Mouse (Mus musculus) kidney, embryonic 16.5 days (tissue): Measurements from ENCODE around the gene Fam222b. TPM values are rescaled to one million over a fixed set of nuclear protein-coding genes. Genes with fewer than 3 reads are reported as not detected.

ENCODE experiments used
- ATAC-seq: fragments of 200-750 bp; cut with Nextera tagmentation; 2 replicates; pipeline ENCODE4 v1.8.0; 2017; ENCODE audit warnings: moderate TSS enrichment; ENCODE audit not compliant: low FRiP score, low TSS enrichment
- H3K27ac ChIP-seq: fragments of 300-500 bp; sonication (generic); 2 replicates; pipeline ENCODE4 v1.5.1; 2014; ENCODE audit warnings: low read length
- H3K27me3 ChIP-seq: fragments of 300-500 bp; sonication (generic); 2 replicates; pipeline ENCODE4 v1.6.1; 2014; ENCODE audit warnings: low read length, control low read depth, mixed read lengths; ENCODE audit not compliant: insufficient read depth
- H3K36me3 ChIP-seq: fragments of 300-500 bp; sonication (generic); 2 replicates; pipeline ENCODE4 v1.6.1; 2014; ENCODE audit warnings: low read length, control low read depth, mixed read lengths; ENCODE audit not compliant: insufficient read depth
- H3K4me1 ChIP-seq: fragments of 300-500 bp; sonication (generic); 2 replicates; pipeline ENCODE4 v1.6.1; 2014; ENCODE audit warnings: low read length, control low read depth, mixed read lengths; ENCODE audit not compliant: insufficient read depth
- H3K4me2 ChIP-seq: fragments of 300-500 bp; sonication (generic); replicated peaks from 2 replicates; pipeline ENCODE4 v1.6.1; 2014; ENCODE audit warnings: low read depth, low read length
- H3K4me3 ChIP-seq: fragments of 300-500 bp; sonication (generic); 2 replicates; pipeline ENCODE4 v1.5.1; 2014; ENCODE audit warnings: mild to moderate bottlenecking, low read length
- H3K9ac ChIP-seq: fragments of 300-500 bp; sonication (generic); replicated peaks from 2 replicates; pipeline ENCODE4 v1.6.1; 2014; ENCODE audit warnings: low read length
- H3K9me3 ChIP-seq: fragments of 300-500 bp; sonication (generic); 2 replicates; pipeline ENCODE4 v1.6.1; 2016; ENCODE audit warnings: low read length, control low read depth
- WGBS: fragments of 180-500 bp; shearing (Covaris S2); extraction: QIAGEN DNeasy Blood & Tissue Kit; methylation state at CpG from one replicate; pipeline ENCODE4 v1.1.7; 2014; 5-methylcytosine and 5-hydroxymethylcytosine counted together
- polyA plus RNA-seq: library from polyadenylated mRNA; unstranded; fragments of >200 nt; fragmentation: Nextera tagmentation; extraction: Ambion mirVana; gene quantifications from 2 replicates; pipeline ENCODE4 v1.2.1, GENCODE M21; 2015

The Fam222b gene
- polyA plus RNA-seq, 1 experiment from 2014 or later, result 14.8 TPM

DNA sequence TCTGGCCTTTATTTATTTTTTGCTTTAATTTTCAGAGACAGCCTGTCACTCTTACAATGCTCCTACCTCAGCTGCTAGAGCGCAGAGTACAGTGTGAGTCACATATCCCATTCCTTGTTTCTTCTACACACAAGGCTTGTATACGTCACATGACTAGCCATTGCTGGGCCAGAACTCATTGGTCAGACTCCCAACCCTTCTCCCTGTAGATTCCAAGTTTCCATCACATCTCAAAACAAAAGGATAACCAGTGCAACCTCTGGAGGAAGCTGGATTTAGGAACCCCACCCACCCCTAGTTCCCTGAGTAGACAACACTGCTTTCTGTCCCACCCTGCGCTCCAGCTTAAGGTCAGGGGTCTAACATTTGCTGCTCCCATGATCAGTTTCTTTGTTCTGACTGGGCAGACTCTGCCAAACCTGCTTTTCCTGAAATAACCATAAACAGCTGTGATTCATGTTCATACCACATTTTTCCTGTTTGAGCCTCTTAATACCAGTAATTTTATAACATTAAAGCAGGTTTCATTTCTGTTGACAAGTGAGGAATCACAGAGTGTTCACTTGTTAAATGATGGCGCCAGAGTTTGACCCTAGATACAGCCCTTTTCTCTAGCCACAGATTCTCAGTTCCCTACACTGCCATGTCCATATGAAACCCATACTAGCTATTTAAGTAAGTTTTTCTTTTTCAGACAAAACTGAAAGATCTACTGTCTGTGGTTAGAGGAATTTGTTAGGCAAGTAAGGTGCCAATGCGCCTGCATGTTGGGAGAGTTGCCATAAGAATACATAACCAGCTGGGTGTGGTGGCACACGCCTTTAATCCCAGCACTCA lies 52.5 kb downstream of the Fam222b start:
- Histone ChIP-seq H3K4me2 (no peak overlapping the region), H3K36me3 (peaks cover 38% of the 10 kb centered on the region), H3K4me1 (no peaks in the 10 kb centered on the region), H3K4me3 (no peak overlapping the region), H3K27ac (0 out of 2 replicates have a peak overlapping the region, but pooled peaks have one; percentile 20), H3K9me3 (no peaks in the 10 kb centered on the region), H3K27me3 (no peaks in the 10 kb centered on the region), H3K9ac (no peak overlapping the region)
- WGBS, result 88% methylated on average over 6 of the region's 6 CpGs
- ATAC-seq, result no peak

DNA sequence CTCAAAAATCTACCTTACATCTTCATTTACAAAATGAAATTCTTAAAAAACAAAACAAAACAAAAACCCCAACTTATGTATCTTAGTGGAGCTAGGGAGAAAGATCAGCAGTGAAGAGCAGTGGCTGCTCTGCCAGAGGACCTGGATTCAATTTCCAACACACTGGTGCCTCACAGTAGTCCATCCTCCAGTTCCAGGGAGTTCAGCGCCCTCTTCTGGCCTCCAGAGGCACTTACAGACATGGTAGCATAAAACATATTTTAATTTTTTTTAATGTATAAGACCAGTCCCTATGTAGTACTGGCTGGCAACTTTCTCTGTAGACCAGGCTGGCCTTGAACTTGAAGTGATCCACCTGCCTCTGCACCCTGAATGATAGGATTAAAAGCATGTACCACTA lies 56.7 kb downstream of the Fam222b start:
- H3K9ac ChIP-seq, result no peak overlapping the region
- H3K4me3 ChIP-seq, result no peak overlapping the region
- no peaks in the 10 kb centered on the region for H3K9me3 ChIP-seq
- H3K4me1 ChIP-seq, result no peaks in the 10 kb centered on the region
- peaks cover 31% of the 10 kb centered on the region for H3K36me3 ChIP-seq
- ATAC-seq, result no peak
- 24% methylated on average over 1 of the region's 1 CpGs for WGBS
- H3K27me3 ChIP-seq, result no peaks in the 10 kb centered on the region
- H3K4me2 ChIP-seq, result no peak overlapping the region
- H3K27ac ChIP-seq, result no peak overlapping the region

DNA sequence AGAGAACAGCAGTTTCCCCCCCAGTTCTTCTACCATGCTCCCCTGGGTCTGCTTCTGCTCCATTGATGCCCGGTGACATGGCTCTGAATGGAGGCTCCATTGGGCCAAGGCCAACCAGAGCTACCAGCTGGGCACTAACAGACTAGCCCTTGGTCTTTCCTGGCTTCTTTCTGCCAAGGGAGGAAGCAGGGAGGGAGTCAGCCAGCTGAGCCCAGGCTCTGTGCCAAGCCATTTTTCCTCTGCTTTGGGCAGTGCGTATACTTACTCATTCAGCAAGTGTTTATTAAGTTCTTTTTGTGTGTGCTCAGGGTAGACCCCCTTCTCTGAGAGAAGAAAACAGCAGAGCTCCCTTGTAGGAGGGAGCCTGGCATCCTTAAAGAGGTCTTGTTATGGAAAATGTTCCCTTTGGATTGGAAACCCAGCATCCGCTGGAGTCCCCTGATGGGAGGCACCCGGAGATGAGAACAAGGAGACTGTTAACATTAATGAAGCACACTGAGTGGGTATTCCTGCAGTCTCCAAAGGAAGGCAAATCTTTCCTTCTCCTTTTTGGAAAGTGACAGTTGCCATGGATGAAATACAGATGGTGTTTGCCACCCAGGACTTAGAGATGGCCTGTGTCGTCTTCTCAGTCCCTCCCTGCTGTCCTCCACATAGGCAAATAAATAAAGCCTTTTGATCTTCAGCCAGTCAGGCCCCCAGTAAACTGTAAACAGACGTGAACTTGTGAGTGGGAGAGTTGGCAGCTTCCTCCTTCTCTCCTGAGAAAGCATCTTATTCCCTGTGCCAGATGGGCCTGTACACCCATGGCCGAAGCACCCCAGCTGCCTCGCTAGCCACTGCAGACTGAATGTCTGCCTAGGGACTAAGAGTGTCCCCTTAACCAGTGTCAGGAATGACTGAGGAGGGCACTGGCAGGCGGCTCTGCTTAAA lies 58.1 kb downstream of the Fam222b start:
- Histone ChIP-seq H3K9me3 (no peaks in the 10 kb centered on the region), H3K27ac (peak overlapping the region; percentile 43), H3K27me3 (no peaks in the 10 kb centered on the region), H3K36me3 (peaks cover 34% of the 10 kb centered on the region), H3K4me2 (no peak overlapping the region), H3K4me3 (no peak overlapping the region), H3K9ac (no peak overlapping the region), H3K4me1 (no peaks in the 10 kb centered on the region)
- WGBS, result 63% methylated on average over 9 of the region's 9 CpGs
- no peak for ATAC-seq

DNA sequence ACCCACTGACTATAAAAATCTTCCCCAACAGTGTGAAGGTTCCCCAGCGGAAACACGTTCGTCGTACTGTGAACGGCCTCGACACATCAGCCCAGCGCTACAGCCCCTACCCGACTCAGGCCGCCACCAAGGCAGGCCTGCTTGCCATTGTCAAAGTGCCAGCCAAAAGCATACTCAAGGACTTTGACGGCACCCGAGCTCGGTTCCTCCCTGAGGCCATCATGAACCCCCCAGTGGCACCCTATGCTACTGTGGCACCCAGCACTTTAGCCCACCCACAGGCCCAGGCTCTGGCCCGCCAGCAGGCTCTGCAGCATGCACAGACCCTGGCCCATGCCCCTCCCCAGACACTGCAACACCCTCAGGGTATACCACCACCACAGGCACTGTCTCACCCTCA lies 59.3 kb downstream of the Fam222b start:
- 77% methylated on average over 13 of the region's 13 CpGs for WGBS

DNA sequence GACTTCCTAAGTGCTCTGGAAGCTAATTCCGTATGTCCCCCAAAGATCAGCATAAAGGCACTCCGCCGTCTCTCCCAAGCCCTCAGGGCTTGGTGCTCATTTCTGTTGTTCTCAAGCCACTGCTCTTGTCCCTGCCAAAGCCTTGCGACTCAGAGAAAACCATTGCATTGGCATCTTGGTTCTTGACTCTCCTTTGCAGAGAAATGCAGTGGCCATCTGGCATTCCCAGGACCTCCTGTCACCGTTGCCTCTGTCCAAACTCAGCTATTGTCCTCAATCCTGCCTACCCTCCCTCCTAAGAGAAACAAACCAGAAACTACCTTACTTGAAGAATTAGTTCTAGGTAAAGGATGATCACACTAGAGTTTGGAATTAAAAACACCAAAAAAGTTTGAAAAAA lies 61.2 kb downstream of the Fam222b start:
- Histone ChIP-seq H3K4me2 (no peak overlapping the region), H3K4me1 (peaks cover 10% of the 10 kb centered on the region), H3K36me3 (peaks cover 50% of the 10 kb centered on the region), H3K9ac (no peak overlapping the region), H3K4me3 (no peak overlapping the region), H3K27ac (no peak overlapping the region), H3K27me3 (no peaks in the 10 kb centered on the region), H3K9me3 (no peaks in the 10 kb centered on the region)
- WGBS, result 80% methylated on average over 5 of the region's 5 CpGs
- ATAC-seq, result no peak

More for the DNA sequence above, 59.3 kb downstream of the Fam222b start:
- Histone ChIP-seq H3K9ac (no peak overlapping the region), H3K27me3 (no peaks in the 10 kb centered on the region), H3K27ac (no peak overlapping the region), H3K4me1 (0 out of 2 replicates have a peak, but pooled peaks cover 1% of the 10 kb centered on the region), H3K36me3 (peaks cover 42% of the 10 kb centered on the region), H3K9me3 (no peaks in the 10 kb centered on the region), H3K4me3 (no peak overlapping the region), H3K4me2 (no peak overlapping the region)
- no peak for ATAC-seq

DNA sequence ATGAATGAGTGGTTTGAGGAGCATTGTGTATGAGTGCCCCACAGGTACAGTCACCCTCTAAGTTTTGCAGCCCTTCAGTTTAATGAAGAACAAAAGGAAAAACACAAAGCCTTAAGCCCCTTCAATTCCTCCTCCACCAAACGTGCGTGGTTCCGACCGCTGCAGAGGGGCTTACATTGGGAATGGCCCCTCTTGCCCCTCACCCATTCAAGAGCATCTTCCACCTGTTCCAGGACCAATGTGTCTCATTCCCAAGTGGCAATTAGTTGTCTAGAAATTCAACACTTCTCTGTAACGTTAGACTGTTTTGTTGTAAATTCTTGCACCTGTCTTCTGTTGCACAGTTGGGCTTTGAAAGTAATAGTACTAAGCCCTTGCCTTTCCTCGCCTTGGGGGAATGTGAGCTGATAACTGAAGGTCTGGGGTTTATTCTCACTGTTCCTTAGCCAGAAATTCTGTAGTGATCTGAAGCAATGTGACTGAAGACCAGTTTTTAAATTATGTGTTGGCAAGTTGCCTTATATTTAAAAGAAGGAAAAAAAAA lies 61.8 kb downstream of the Fam222b start:
- Histone ChIP-seq H3K27ac (no peak overlapping the region; the same call in 1 of the 2 replicates), H3K4me2 (no peak overlapping the region), H3K4me3 (no peak overlapping the region), H3K9ac (no peak overlapping the region), H3K9me3 (no peaks in the 10 kb centered on the region), H3K36me3 (peaks cover 50% of the 10 kb centered on the region), H3K4me1 (peaks cover 10% of the 10 kb centered on the region), H3K27me3 (no peaks in the 10 kb centered on the region)
- no peak for ATAC-seq
- WGBS, result 58% methylated on average over 6 of the region's 6 CpGs

DNA sequence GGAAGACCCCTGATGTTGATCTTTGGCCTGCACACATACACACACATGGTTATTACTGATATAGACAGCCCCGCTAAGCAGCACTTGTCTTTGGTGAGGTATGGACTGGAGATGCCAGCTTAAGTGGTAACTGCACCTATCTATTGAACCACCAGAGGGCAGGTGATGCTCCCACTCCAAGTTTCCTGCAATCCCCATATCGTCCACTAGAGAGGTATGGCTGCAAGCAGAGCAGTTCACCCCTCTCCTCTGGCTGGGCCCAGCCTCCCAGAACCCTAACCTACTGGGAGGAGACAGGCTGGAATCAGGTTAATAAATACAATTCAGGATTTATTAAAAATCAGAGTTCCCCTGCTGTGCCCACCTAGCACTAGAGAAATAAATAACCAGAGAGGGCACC lies 64.6 kb downstream of the Fam222b start:
- no peaks in the 10 kb centered on the region for H3K9me3 ChIP-seq
- H3K4me2 ChIP-seq, result no peak overlapping the region
- peaks cover 55% of the 10 kb centered on the region for H3K36me3 ChIP-seq
- no peak overlapping the region for H3K27ac ChIP-seq
- peaks cover 29% of the 10 kb centered on the region for H3K4me1 ChIP-seq
- H3K9ac ChIP-seq, result no peak overlapping the region
- ATAC-seq, result peak; percentile 60
- no peak overlapping the region for H3K4me3 ChIP-seq
- no peaks in the 10 kb centered on the region for H3K27me3 ChIP-seq
- 24% methylated on average over 2 of the region's 2 CpGs for WGBS

DNA sequence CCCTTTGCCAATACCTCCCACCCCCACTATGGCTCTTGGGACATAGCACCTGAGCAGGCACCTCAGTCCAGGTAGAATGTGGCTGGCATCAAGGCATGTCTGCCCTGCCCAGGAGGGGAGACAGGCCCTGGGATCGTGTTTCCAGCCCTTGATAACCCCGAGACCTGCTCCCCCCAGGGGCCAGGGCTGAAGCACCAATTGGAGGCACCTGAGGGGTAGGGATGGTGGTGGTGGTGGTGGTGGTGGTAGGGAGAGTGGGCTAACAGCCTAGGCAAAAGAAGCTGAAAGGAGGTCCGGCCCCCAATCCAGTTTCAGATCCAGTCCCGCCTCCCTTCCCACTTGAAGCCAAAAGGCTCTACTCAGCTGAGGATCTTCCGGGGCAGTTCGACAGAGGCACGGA lies 65.1 kb downstream of the Fam222b start:
- Histone ChIP-seq H3K4me3 (no peak overlapping the region), H3K9me3 (no peaks in the 10 kb centered on the region), H3K27me3 (no peaks in the 10 kb centered on the region), H3K4me1 (peaks cover 29% of the 10 kb centered on the region), H3K36me3 (peaks cover 53% of the 10 kb centered on the region), H3K9ac (no peak overlapping the region), H3K27ac (peak overlapping the region; percentile 48; the same call in 1 of the 2 replicates), H3K4me2 (no peak overlapping the region)
- no peak; the same call in 1 of the 2 replicates for ATAC-seq
- 76% methylated on average over 7 of the region's 7 CpGs for WGBS

DNA sequence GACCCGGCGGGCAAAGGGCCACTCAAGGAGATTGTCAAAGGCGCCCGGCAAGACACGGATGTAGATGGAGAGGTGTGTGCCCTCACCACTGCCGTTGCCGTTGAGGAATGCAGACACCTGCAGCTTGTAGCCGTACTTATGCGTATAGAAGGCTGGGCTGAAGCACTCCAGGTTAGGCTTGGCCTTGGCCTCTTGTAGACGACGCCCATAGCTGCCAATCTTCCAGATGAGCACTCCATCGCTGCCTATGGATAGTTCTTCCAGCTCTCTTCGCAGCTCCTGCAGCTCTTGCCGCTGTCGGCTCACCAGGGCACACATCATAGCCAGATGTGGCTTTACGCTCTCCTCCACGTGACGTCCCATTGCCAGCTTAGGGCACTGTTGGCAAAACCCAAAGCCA lies 65.7 kb downstream of the Fam222b start:
- 87% methylated on average over 18 of the region's 18 CpGs for WGBS
- Histone ChIP-seq H3K4me2 (no peak overlapping the region), H3K36me3 (peaks cover 50% of the 10 kb centered on the region), H3K27ac (no peak overlapping the region; the same call in 1 of the 2 replicates), H3K27me3 (no peaks in the 10 kb centered on the region), H3K4me1 (peaks cover 29% of the 10 kb centered on the region), H3K9me3 (no peaks in the 10 kb centered on the region), H3K4me3 (no peak overlapping the region), H3K9ac (no peak overlapping the region)
- no peak for ATAC-seq
